Mouse (Mus musculus) CH12.LX (cell line): ENCODE results near the gene Mrtfb.

Experiments used
- CHD2 ChIP-seq: IDR thresholded peaks from 2 replicates; pipeline ENCODE4 v1.6.1; 2011; ENCODE audit warnings: low read length, improper control_type of control experiment
- CTCF ChIP-seq, 2 experiments: IDR thresholded peaks in 1 of 2; conservative IDR thresholded peaks in 1 of 2; 2 replicates each; pipeline ENCODE4 v1.5.1; 2011 to 2012; ENCODE audit warnings: low read depth in 2 of 2, low read length in 2 of 2, improper control_type of control experiment in 1 of 2, inconsistent platforms in 1 of 2, mild to moderate bottlenecking in 1 of 2, moderate library complexity in 1 of 2
- E2F4 ChIP-seq: IDR thresholded peaks from 2 replicates; pipeline ENCODE4 v1.6.1; 2011; ENCODE audit warnings: low read depth, low read length, improper control_type of control experiment; ENCODE audit not compliant: insufficient replicate concordance
- ELF1 ChIP-seq: IDR thresholded peaks from 2 replicates; pipeline ENCODE4 v1.6.1; 2014; ENCODE audit warnings: low read depth, mild to moderate bottlenecking, inconsistent platforms, low read length, improper control_type of control experiment
- KAT2A ChIP-seq: IDR thresholded peaks from 2 replicates; pipeline ENCODE4 v1.6.1; 2012; ENCODE audit warnings: low read length, improper control_type of control experiment, inconsistent platforms; ENCODE audit not compliant: insufficient replicate concordance
- MAX ChIP-seq: IDR thresholded peaks from 2 replicates; pipeline ENCODE4 v1.6.1; 2011; ENCODE audit warnings: low read length, improper control_type of control experiment
- MXI1 ChIP-seq: IDR thresholded peaks from 2 replicates; pipeline ENCODE4 v1.6.1; 2011; ENCODE audit warnings: mild to moderate bottlenecking, low read depth, low read length, improper control_type of control experiment
- POLR2A ChIP-seq: IDR thresholded peaks from 2 replicates; pipeline ENCODE4 v1.6.1; 2011; ENCODE audit warnings: low read depth, mild to moderate bottlenecking, improper control_type of control experiment, low read length
- RCOR1 ChIP-seq: conservative IDR thresholded peaks from 2 replicates; pipeline ENCODE4 v1.6.1; 2012; ENCODE audit warnings: low read depth, mild to moderate bottlenecking, inconsistent platforms, low read length, improper control_type of control experiment
- TCF12 ChIP-seq: IDR thresholded peaks from 2 replicates; pipeline ENCODE4 v1.6.1; 2014; ENCODE audit warnings: low read depth, mild to moderate bottlenecking, inconsistent platforms, low read length, improper control_type of control experiment
- USF2 ChIP-seq: conservative IDR thresholded peaks from 2 replicates; pipeline ENCODE4 v1.6.1; 2011; ENCODE audit warnings: low read depth, low read length, improper control_type of control experiment
- ZNF384 ChIP-seq: IDR thresholded peaks from 2 replicates; pipeline ENCODE4 v1.6.1; 2012; ENCODE audit warnings: low read depth, low read length, improper control_type of control experiment, inconsistent platforms

GRCm38 (mm10) chr16:13367466-13367856, 111.2 kb downstream of the Mrtfb start:
- TF ChIP-seq ELF1 (no peak), CTCF (conservative IDR thresholded peaks at IDR 0.05 in 1 of 2, IDR thresholded peaks at IDR 0.05 in 1 of 2; ENCODE audit: low read depth in 2 of 2, low read length in 2 of 2) (no peak), POLR2A (no peak), E2F4 (no peak), MXI1 (no peak), USF2 (no peak), ZNF384 (no peak), MAX (no peak), TCF12 (no peak), RCOR1 (no peak), CHD2 (no peak), KAT2A (no peak)
